Mouse (Mus musculus) forebrain, postnatal 0 days (tissue): ENCODE results near the gene Pfdn6. TPM values are rescaled to one million over a fixed set of nuclear protein-coding genes. Genes with fewer than 3 reads are reported as not detected.

ENCODE experiments used
- ATAC-seq: fragments of 200-750 bp; cut with Nextera tagmentation; 2 replicates; pipeline ENCODE4 v1.8.0; 2017; ENCODE audit warnings: mild to moderate bottlenecking, moderate library complexity
- DNase-seq: peaks from one replicate; pipeline ENCODE4 v3.0.0-alpha.2; 2015
- H3K27ac ChIP-seq: fragments of 300-500 bp; sonication (generic); 2 replicates; pipeline ENCODE4 v1.5.1; 2014; ENCODE audit warnings: low read depth, mild to moderate bottlenecking, antibody characterized with exemption, low read length, moderate library complexity, mixed read lengths
- H3K27me3 ChIP-seq: fragments of 300-500 bp; sonication (generic); 2 replicates; pipeline ENCODE4 v1.6.1; 2014; ENCODE audit warnings: mild to moderate bottlenecking, low read length, mixed read lengths; ENCODE audit not compliant: insufficient read depth
- H3K36me3 ChIP-seq: fragments of 300-500 bp; sonication (generic); 2 replicates; pipeline ENCODE4 v1.6.1; 2014; ENCODE audit warnings: mild to moderate bottlenecking, moderate library complexity; ENCODE audit not compliant: insufficient read depth
- H3K4me1 ChIP-seq: fragments of 300-500 bp; sonication (generic); 2 replicates; pipeline ENCODE4 v1.6.1; 2014; ENCODE audit warnings: antibody characterized with exemption; ENCODE audit not compliant: insufficient read depth
- H3K4me2 ChIP-seq: fragments of 300-500 bp; sonication (generic); 2 replicates; pipeline ENCODE4 v1.6.1; 2014; ENCODE audit warnings: low read depth, mild to moderate bottlenecking, moderate library complexity
- H3K4me3 ChIP-seq: fragments of 300-500 bp; sonication (generic); 2 replicates; pipeline ENCODE4 v1.5.1; 2014; ENCODE audit warnings: low read depth, low read length, mixed read lengths
- H3K9ac ChIP-seq: fragments of 300-500 bp; sonication (generic); 2 replicates; pipeline ENCODE4 v1.6.1; 2014; ENCODE audit warnings: mild to moderate bottlenecking
- H3K9me3 ChIP-seq: fragments of 300-500 bp; sonication (generic); 2 replicates; pipeline ENCODE4 v1.6.1; 2016; ENCODE audit warnings: low read length
- CTCF ChIP-seq: sonication (generic); IDR thresholded peaks from 2 replicates; pipeline ENCODE4 v1.5.1; 2016; ENCODE audit warnings: antibody characterized with exemption, control low read depth, low read depth
- WGBS: fragments of 180-500 bp; shearing (Covaris S2); extraction: QIAGEN DNeasy Blood & Tissue Kit; methylation state at CpG from one replicate; pipeline ENCODE4 v1.1.7; 2014; 5-methylcytosine and 5-hydroxymethylcytosine counted together
- polyA plus RNA-seq: library from polyadenylated mRNA; unstranded; fragments of >200 nt; fragmentation: Nextera tagmentation; extraction: Ambion mirVana; gene quantifications from 2 replicates; pipeline ENCODE4 v1.2.1, GENCODE M21; 2015
- total RNA-seq: library from RNA; depleted of rRNA; stranded (reverse); fragments of >200 nt; gene quantifications from 2 replicates; pipeline ENCODE4 v1.2.3, GENCODE M21; 2014

Pfdn6 gene
- total and polyA plus RNA-seq, 2 experiments from 2014 or later = 57.0 to 173 TPM

DNA sequence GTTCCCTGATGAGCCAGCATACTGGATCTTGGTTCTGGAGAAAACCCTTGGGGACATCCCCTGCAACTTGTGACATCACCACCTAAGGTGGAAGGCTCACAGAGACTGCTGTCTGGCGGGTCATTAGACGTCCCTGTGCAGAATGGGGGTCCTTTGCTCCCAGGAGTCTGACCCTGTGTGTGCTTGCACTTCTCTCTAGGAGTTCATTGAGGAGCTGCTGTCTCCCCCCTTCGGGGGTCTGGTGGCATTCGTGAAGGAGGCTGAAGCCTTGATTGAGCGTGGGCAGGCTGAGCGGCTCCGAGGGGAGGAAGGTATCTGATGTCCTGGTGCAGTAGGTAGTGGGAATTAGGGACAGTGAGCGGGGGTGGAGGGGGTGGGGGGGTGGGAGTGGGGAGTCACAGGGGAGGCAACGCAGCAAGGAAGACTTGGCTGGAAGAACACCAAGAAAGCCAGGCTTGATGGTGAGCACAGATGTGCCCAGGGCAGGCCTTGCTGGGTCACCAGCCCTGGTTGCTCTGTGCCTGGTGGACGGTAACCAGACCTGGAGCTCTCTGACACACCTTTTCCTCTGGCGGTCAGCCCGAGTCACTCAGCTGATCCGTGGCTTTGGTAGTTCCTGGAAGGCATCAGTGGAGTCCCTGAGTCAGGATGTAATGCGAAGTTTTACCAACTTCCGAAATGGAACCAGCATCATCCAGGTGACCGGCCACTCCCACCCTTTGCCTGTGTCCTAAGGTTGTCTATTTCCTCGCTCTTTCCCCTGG, 25.1 kb upstream of the Pfdn6 start:
- H3K4me2 ChIP-seq = no peak overlapping the region
- no peak overlapping the region for H3K27ac ChIP-seq
- TF ChIP-seq CTCF = no peak
- H3K4me3 ChIP-seq = no peak overlapping the region
- H3K27me3 ChIP-seq = no peaks in the 10 kb centered on the region
- no peak for ATAC-seq
- no peak for DNase-seq
- 91% methylated on average over 17 of the region's 17 CpGs for WGBS
- peaks cover 47% of the 10 kb centered on the region for H3K36me3 ChIP-seq
- H3K9me3 ChIP-seq = no peaks in the 10 kb centered on the region
- no peaks in the 10 kb centered on the region for H3K4me1 ChIP-seq
- no peak overlapping the region for H3K9ac ChIP-seq

DNA sequence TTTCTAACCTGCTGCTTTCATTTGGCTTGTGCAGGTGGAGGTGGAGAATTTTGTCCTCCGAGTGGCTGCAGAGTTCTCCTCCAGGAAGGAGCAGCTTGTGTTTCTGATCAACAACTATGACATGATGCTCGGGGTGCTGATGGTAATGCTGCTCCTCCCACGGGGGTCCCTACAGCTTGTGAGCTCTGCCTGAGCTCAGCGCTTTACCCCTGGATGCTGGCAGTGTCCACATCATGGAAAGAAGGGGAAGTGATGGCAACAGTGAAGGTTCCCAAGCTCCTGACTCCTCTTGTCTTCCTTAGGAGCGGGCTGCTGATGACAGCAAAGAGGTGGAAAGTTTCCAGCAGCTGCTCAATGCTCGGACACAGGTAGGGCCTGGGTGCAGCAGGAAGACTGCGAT, 22.7 kb upstream of the Pfdn6 start:
- H3K36me3 ChIP-seq = peaks cover 69% of the 10 kb centered on the region
- 93% methylated on average over 7 of the region's 7 CpGs for WGBS

DNA sequence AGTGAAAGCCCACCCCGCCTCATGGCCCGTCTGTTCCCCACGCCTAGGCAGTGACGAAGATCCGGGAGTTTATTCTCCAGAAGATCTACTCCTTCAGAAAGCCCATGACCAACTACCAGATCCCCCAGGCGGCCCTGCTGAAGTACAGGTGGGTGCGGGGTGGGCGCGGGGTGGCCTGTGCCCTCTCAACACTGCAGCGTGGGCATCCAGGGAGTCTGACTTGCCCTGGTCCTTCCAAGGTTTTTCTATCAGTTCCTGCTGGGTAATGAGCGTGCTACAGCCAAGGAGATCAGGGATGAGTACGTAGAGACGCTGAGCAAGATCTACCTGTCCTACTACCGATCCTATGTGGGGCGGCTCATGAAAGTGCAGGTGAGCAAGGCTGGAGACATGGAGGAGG, 19.8 kb upstream of the Pfdn6 start:
- 94% methylated on average over 15 of the region's 15 CpGs for WGBS
- DNase-seq (no peak), ATAC-seq (no peak)
- Histone ChIP-seq H3K36me3 (peaks cover 57% of the 10 kb centered on the region), H3K4me3 (no peak overlapping the region), H3K9me3 (no peaks in the 10 kb centered on the region), H3K4me1 (no peaks in the 10 kb centered on the region; the same call in 1 of the 2 replicates), H3K27ac (no peak overlapping the region), H3K27me3 (no peaks in the 10 kb centered on the region), H3K4me2 (no peak overlapping the region), H3K9ac (no peak overlapping the region)
- no peak for TF ChIP-seq CTCF

More for the DNA sequence above, 22.7 kb upstream of the Pfdn6 start:
- no peaks in the 10 kb centered on the region for H3K27me3 ChIP-seq
- no peak overlapping the region for H3K4me2 ChIP-seq
- no peak for DNase-seq
- no peak for TF ChIP-seq CTCF
- no peak for ATAC-seq
- H3K4me1 ChIP-seq = no peaks in the 10 kb centered on the region
- H3K9ac ChIP-seq = no peak overlapping the region
- no peak overlapping the region for H3K27ac ChIP-seq
- no peaks in the 10 kb centered on the region for H3K9me3 ChIP-seq
- no peak overlapping the region for H3K4me3 ChIP-seq

DNA sequence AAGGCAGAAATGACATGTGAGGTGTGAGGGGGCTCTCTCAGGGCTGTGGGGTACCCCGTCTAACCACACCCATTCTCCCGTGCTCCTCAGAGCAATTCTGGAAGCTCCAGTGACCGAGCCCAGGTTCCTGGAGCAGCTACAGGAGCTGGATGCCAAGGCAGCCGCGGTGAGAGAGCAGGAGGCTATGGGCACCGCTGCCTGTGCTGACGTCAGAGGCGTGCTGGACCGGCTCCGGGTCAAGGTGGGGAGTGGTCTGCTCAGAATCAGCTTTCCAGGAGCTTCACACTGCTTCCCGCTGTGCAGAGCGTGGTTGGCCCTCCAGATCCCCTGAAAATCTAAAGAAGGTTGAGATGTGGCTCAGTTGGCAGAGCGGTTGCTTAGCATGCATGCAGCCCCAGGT, 19.0 kb upstream of the Pfdn6 start:
- no peaks in the 10 kb centered on the region for H3K9me3 ChIP-seq
- H3K27me3 ChIP-seq = no peaks in the 10 kb centered on the region
- no peak overlapping the region for H3K4me2 ChIP-seq
- H3K4me1 ChIP-seq = peaks cover 8% of the 10 kb centered on the region; the same call in 1 of the 2 replicates
- H3K27ac ChIP-seq = no peak overlapping the region
- peaks cover 57% of the 10 kb centered on the region for H3K36me3 ChIP-seq
- H3K9ac ChIP-seq = no peak overlapping the region
- ATAC-seq (no peak), DNase-seq (no peak)
- no peak overlapping the region for H3K4me3 ChIP-seq
- WGBS = 96% methylated on average over 13 of the region's 13 CpGs
- TF ChIP-seq CTCF = no peak

DNA sequence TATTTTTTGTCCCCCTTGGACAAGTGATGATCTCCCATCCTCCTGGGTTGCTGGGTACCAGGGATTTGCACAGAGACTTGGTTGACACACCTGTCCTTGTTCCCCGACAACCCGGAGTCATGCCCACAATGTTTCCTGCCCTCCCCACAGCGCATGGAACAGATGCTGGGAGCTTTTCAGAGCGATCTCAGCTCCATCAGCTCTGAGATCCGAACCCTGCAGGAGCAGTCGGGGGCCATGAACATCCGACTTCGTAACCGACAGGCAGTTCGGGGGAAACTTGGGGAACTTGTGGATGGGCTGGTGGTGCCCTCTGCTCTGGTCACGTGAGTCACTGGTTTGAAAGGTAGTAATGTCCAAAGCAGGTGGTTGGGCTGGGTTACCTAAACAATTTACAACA, 18.3 kb upstream of the Pfdn6 start:
- H3K36me3 ChIP-seq = peaks cover 60% of the 10 kb centered on the region
- H3K27ac ChIP-seq = no peak overlapping the region
- TF ChIP-seq CTCF = no peak
- peaks cover 8% of the 10 kb centered on the region; the same call in 1 of the 2 replicates for H3K4me1 ChIP-seq
- 95% methylated on average over 11 of the region's 11 CpGs for WGBS
- DNase-seq (no peak), ATAC-seq (no peak)
- no peak overlapping the region for H3K4me3 ChIP-seq
- no peaks in the 10 kb centered on the region for H3K9me3 ChIP-seq
- H3K27me3 ChIP-seq = no peaks in the 10 kb centered on the region
- no peak overlapping the region for H3K4me2 ChIP-seq
- no peak overlapping the region for H3K9ac ChIP-seq

DNA sequence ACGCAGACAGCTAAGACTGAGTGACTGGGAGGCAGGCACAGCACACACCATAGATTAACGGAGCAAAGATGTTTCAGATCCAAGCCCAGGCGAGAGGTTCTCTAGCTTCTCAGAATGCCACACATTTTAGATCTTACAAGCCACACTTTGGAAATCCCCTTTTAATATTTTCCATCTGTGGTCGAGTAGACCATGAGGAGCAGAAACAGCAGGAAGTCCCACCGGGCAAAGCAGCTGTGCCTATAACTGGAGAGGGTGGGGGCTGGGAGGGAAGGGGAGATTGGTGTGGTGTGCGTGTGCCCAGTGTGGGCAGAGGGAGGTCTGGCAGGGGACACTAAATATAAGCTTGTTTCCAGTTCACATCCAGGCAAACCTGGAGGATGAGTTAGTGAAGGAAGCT, 17.4 kb upstream of the Pfdn6 start:
- Histone ChIP-seq H3K4me2 (no peak overlapping the region), H3K9me3 (no peaks in the 10 kb centered on the region), H3K4me1 (peaks cover 8% of the 10 kb centered on the region; the same call in 1 of the 2 replicates), H3K27me3 (no peaks in the 10 kb centered on the region), H3K4me3 (no peak overlapping the region), H3K36me3 (peaks cover 60% of the 10 kb centered on the region), H3K9ac (no peak overlapping the region), H3K27ac (no peak overlapping the region)
- TF ChIP-seq CTCF = no peak
- DNase-seq = no peak
- WGBS = 89% methylated on average over 6 of the region's 6 CpGs
- ATAC-seq = no peak

DNA sequence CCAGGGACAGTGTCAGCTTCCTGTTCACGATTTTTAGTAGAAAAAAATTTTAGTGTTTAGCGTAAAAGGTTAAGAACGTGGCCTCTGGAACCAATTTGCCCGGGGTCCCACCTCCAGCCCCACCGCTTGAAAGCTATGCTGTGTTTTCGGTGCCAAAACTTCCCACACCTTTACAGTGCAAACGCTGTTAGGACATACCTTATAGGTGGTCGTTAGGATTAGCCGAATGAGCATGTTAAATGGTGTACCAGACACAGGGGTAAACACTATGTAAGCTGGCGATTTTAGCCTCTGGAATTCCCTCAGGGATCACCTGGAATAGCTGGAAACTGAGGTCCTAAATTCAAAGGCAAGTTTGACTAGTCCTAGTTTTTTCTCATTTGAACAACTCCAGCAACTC, 16.2 kb upstream of the Pfdn6 start:
- H3K4me2 ChIP-seq = peak overlapping the region; percentile 54
- no peak for ATAC-seq

More for the DNA sequence above, 16.2 kb upstream of the Pfdn6 start:
- H3K36me3 ChIP-seq = peaks cover 53% of the 10 kb centered on the region
- H3K4me1 ChIP-seq = peaks cover 8% of the 10 kb centered on the region; the same call in 1 of the 2 replicates
- DNase-seq = no peak
- H3K9me3 ChIP-seq = no peaks in the 10 kb centered on the region
- no peaks in the 10 kb centered on the region for H3K27me3 ChIP-seq
- 8% methylated on average over 10 of the region's 10 CpGs for WGBS
- TF ChIP-seq CTCF = no peak
- peak overlapping the region; percentile 73 for H3K9ac ChIP-seq
- peak overlapping the region; percentile 88 for H3K27ac ChIP-seq
- H3K4me3 ChIP-seq = peak overlapping the region; percentile 55
